Mouse (Mus musculus) stomach, postnatal 0 days (tissue): ENCODE measurements around the gene Gck. TPM values are rescaled to one million over a fixed set of nuclear protein-coding genes. Genes with fewer than 3 reads are reported as not detected.
"Not testable (repeated sequence)": the region's sequence is repeated elsewhere in the genome, so short reads cannot be mapped to it uniquely, and the experiment has no call there.

ENCODE experiments used
- ATAC-seq: fragments of 200-750 bp; cut with Nextera tagmentation; 2 replicates; pipeline ENCODE4 v1.8.0; 2017; ENCODE audit not compliant: low FRiP score, low TSS enrichment
- DNase-seq: peaks from one replicate; pipeline ENCODE4 v3.0.0-alpha.2; 2016; ENCODE audit warnings: low spot score
- H3K27ac ChIP-seq: fragments of 300-500 bp; sonication (generic); replicated peaks from 2 replicates; pipeline ENCODE4 v1.5.1; 2014; ENCODE audit warnings: mild to moderate bottlenecking, control low read depth
- H3K27me3 ChIP-seq: fragments of 300-500 bp; sonication (generic); 2 replicates; pipeline ENCODE4 v1.6.1; 2014; ENCODE audit warnings: low read length; ENCODE audit not compliant: control insufficient read depth, insufficient read depth
- H3K36me3 ChIP-seq: fragments of 300-500 bp; sonication (generic); 2 replicates; pipeline ENCODE4 v1.6.1; 2014; ENCODE audit warnings: low read length, mixed read lengths; ENCODE audit not compliant: control insufficient read depth, insufficient read depth
- H3K4me1 ChIP-seq: fragments of 300-500 bp; sonication (generic); replicated peaks from 2 replicates; pipeline ENCODE4 v1.6.1; 2014; ENCODE audit warnings: antibody characterized with exemption; ENCODE audit not compliant: control insufficient read depth, insufficient read depth
- H3K4me2 ChIP-seq: fragments of 300-500 bp; sonication (generic); replicated peaks from 2 replicates; pipeline ENCODE4 v1.6.1; 2014; ENCODE audit warnings: low read depth, mild to moderate bottlenecking, control low read depth, moderate library complexity
- H3K4me3 ChIP-seq: fragments of 300-500 bp; sonication (generic); 2 replicates; pipeline ENCODE4 v1.5.1; 2014; ENCODE audit warnings: low read depth, low read length, control low read depth
- H3K9ac ChIP-seq: fragments of 300-500 bp; sonication (generic); 2 replicates; pipeline ENCODE4 v1.6.1; 2014; ENCODE audit warnings: mild to moderate bottlenecking, low read length, control low read depth, mixed read lengths
- H3K9me3 ChIP-seq: fragments of 300-500 bp; sonication (generic); 2 replicates; pipeline ENCODE4 v1.6.1; 2016; ENCODE audit warnings: low read length; ENCODE audit not compliant: control insufficient read depth
- CTCF ChIP-seq: IDR thresholded peaks from 2 replicates; pipeline ENCODE4 v1.5.1; 2016; ENCODE audit warnings: antibody characterized with exemption, low read depth, mild to moderate bottlenecking, moderate library complexity
- EP300 ChIP-seq: optimal IDR thresholded peaks from 2 replicates; pipeline ENCODE3; 2016; ENCODE audit warnings: antibody characterized with exemption
- WGBS: fragments of 180-500 bp; shearing (Covaris S2); extraction: QIAGEN DNeasy Blood & Tissue Kit; methylation state at CpG from one replicate; pipeline ENCODE4 v1.1.7; 2014; 5-methylcytosine and 5-hydroxymethylcytosine counted together
- polyA plus RNA-seq: library from polyadenylated mRNA; unstranded; fragments of >200 nt; fragmentation: Nextera tagmentation; extraction: Ambion mirVana; gene quantifications from 2 replicates; pipeline ENCODE4 v1.2.1, GENCODE M21; 2015

Gene Gck
- polyA plus RNA-seq, 1 experiment from 2014 or later = 1.9 TPM

DNA sequence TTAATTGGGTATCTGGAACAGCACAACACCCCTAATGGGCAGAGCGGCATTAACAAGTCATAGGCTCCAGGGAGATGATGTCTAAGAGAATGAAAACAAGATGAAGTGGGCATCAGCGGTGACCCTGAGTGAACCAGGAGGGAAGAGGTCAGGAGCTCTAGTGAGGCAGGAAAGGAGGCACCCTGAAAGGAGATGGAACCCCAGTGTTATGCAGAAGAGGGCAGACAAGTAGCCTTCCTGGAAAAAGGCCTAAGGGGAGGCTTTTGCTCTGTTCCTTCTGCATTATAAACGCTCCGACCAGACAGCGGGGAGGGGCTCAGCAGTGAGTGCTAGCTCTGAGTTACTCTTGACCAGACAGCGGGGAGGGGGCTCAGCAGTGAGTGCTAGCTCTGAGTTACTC lies 6.9 kb downstream of the Gck start:
- Histone ChIP-seq H3K9me3 (no peaks in the 10 kb centered on the region), H3K27ac (no peak overlapping the region), H3K4me2 (no peak overlapping the region), H3K36me3 (no peaks in the 10 kb centered on the region), H3K9ac (no peak overlapping the region), H3K4me1 (no peaks in the 10 kb centered on the region), H3K4me3 (no peak overlapping the region), H3K27me3 (no peaks in the 10 kb centered on the region)
- no peak for ATAC-seq
- 80% methylated on average over 6 of the region's 6 CpGs for WGBS
- DNase-seq = no peak
- TF ChIP-seq EP300 = no peak
- no peak for TF ChIP-seq CTCF

- not testable (repeated sequence) for ATAC-seq, H3K9me3 ChIP-seq, H3K27ac ChIP-seq, H3K4me2 ChIP-seq, H3K36me3 ChIP-seq, H3K4me1 ChIP-seq, H3K4me3 ChIP-seq, DNase-seq, H3K9ac ChIP-seq, H3K27me3 ChIP-seq
- 94% methylated on average over 11 of the region's 11 CpGs for WGBS
These were observed 15.3 kb downstream of the Gck start for GRCm38 (mm10) chr11:5934531-5934930.

GRCm38 (mm10) chr11:5931947-5932346 lies 17.9 kb downstream of the Gck start:
- H3K9ac ChIP-seq, DNase-seq, H3K4me2 ChIP-seq, H3K4me1 ChIP-seq, H3K36me3 ChIP-seq, H3K27me3 ChIP-seq, ATAC-seq, H3K4me3 ChIP-seq, H3K9me3 ChIP-seq, H3K27ac ChIP-seq: not testable (repeated sequence)
- TF ChIP-seq CTCF = peak; percentile 59
- WGBS = 89% methylated on average over 6 of the region's 6 CpGs

GRCm38 (mm10) chr11:5930578-5930977 lies 19.3 kb downstream of the Gck start:
- DNase-seq = no peak
- H3K9ac ChIP-seq = no peak overlapping the region
- 92% methylated on average over 1 of the region's 1 CpGs for WGBS
- ATAC-seq = peak; percentile 56; the same call in 1 of the 2 replicates
- H3K36me3 ChIP-seq = no peaks in the 10 kb centered on the region
- no peaks in the 10 kb centered on the region for H3K4me1 ChIP-seq
- H3K4me3 ChIP-seq = no peak overlapping the region
- no peaks in the 10 kb centered on the region for H3K9me3 ChIP-seq
- no peaks in the 10 kb centered on the region for H3K27me3 ChIP-seq
- TF ChIP-seq CTCF = no peak
- TF ChIP-seq EP300 = no peak
- H3K4me2 ChIP-seq = no peak overlapping the region
- H3K27ac ChIP-seq = no peak overlapping the region

DNA sequence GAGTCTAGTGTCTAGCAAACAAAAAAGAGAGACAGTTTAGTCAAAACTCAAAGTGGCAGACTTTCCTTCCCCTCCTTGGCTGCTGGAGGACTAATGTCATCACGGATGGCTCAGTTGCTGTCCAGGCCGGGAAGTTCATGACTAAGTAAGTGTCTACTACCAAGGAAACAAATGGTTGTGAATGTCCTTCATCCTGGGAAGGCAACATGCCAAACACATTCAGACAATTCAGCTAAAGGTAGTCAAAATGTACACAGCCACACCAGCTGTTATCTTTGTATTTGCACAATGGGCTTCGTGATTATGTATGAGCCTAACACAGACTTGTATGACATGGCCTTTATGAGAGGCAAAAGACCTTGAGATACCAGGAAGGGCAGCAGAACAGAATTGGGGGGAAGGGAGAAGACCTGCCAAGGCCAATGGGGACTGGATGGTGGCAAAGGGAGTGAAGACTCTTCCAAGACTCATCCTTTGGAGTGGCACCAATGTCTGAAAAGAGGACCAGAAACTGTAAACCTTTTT lies 23.1 kb downstream of the Gck start:
- Histone ChIP-seq H3K36me3 (no peaks in the 10 kb centered on the region), H3K27me3 (no peaks in the 10 kb centered on the region), H3K9ac (no peak overlapping the region), H3K4me1 (no peaks in the 10 kb centered on the region), H3K9me3 (no peaks in the 10 kb centered on the region), H3K4me2 (no peak overlapping the region), H3K27ac (no peak overlapping the region), H3K4me3 (no peak overlapping the region)
- ATAC-seq (peak; percentile 76), DNase-seq (no peak)
- TF ChIP-seq EP300 (no peak), CTCF (no peak)
- 67% methylated on average over 3 of the region's 3 CpGs for WGBS

DNA sequence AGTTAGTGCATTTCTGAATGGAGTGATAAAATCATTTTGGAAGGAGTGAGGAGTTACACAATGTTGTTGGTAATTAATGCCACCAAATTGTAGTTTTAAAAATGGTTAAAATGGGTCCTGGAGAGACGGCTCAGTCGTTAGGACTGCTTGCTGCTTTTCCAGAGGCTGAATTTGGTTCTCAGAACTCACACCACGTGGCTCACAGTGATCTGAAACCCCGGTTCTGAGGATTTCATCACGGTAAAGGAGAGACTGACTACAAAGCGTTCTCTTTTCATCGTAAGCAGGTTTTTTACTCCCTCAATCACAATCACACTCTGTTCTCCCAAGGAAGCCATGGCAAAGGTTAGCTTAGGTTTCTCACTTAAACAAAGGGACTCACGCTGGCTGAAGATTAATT lies 25.2 kb downstream of the Gck start:
- no peak for TF ChIP-seq CTCF
- no peak for TF ChIP-seq EP300

More for the DNA sequence above, 25.2 kb downstream of the Gck start:
- Histone ChIP-seq H3K9ac (no peak overlapping the region), H3K4me1 (no peaks in the 10 kb centered on the region; the same call in 1 of the 2 replicates), H3K4me2 (no peak overlapping the region), H3K27ac (no peak overlapping the region), H3K36me3 (no peaks in the 10 kb centered on the region), H3K4me3 (no peak overlapping the region), H3K9me3 (no peaks in the 10 kb centered on the region), H3K27me3 (no peaks in the 10 kb centered on the region)
- no peak for ATAC-seq
- no peak for DNase-seq
- WGBS = 61% methylated on average over 8 of the region's 8 CpGs
